Mouse (Mus musculus): ENCODE results near the gene Pdgfra. TPM values are rescaled to one million over a fixed set of nuclear protein-coding genes. Genes with fewer than 3 reads are reported as not detected.

Gene Pdgfra
- 18.4 TPM for polyA plus RNA-seq (2015; fragmentation: Illumina TruSeq; extraction: RNeasy Lipid Tissue Mini Kit (QIAGEN cat#74804); ENCODE audit: low read depth, low replicate concordance)

GRCm38 (mm10) chr5:75152021-75152425 is at the start of gene Pdgfra:
Gene Pdgfra, plus strand, starts transcription at chr5:75152292.

Other genes starting within 250 kb of the Pdgfra start
- gene Chic2, start 107.5 kb upstream of the Pdgfra start, polyA plus RNA-seq (2015; fragmentation: Illumina TruSeq; extraction: RNeasy Lipid Tissue Mini Kit (QIAGEN cat#74804); ENCODE audit: low read depth, low replicate concordance): 14.7 TPM
- gene Gsx2, start 76.7 kb upstream of the Pdgfra start, polyA plus RNA-seq (2015; fragmentation: Illumina TruSeq; extraction: RNeasy Lipid Tissue Mini Kit (QIAGEN cat#74804); ENCODE audit: low read depth, low replicate concordance): not detected